Mouse (Mus musculus): Measurements from ENCODE around the gene Supt5. TPM values are rescaled to one million over a fixed set of nuclear protein-coding genes. Genes with fewer than 3 reads are reported as not detected.

The Supt5 gene
- total RNA-seq, 2 experiments from 2014 or later = 111 TPM

Other genes with a start within 250 kb of the Supt5 start
- not detected for gene 9530053A07Rik, start 209.3 kb downstream of the Supt5 start, total RNA-seq (2021)
- 100 to 1,000 TPM; 113 to 121 TPM for gene Fbl, start 169.0 kb downstream of the Supt5 start, total RNA-seq (2021)
- gene Dyrk1b, start 159.3 kb downstream of the Supt5 start, total RNA-seq (2021) = 10 to 100 TPM; 27.9 TPM
- 10 to 100 TPM; 73.3 to 78.0 TPM for gene Eid2, start 70.9 kb downstream of the Supt5 start, total RNA-seq (2021)
- 10 to 100 TPM; 44.2 to 46.9 TPM for gene Eid2b, start 61.0 kb downstream of the Supt5 start, total RNA-seq (2021)
- 1 to 10 TPM; 1.1 to 1.3 TPM for gene Selenov, start 47.6 kb downstream of the Supt5 start, total RNA-seq (2021)
- gene Dll3, start 36.5 kb downstream of the Supt5 start, total RNA-seq (2021) = 1 to 10 TPM; 6.9 to 8.1 TPM
- 10 to 100 TPM; 59.7 to 66.7 TPM for gene Timm50, start 26.7 kb downstream of the Supt5 start, total RNA-seq (2021)
- gene Rps16, start 11.9 kb upstream of the Supt5 start, total RNA-seq (2021) = 100 to 1,000 TPM; 913 to 959 TPM
- 10 to 100 TPM; 25.0 to 33.3 TPM for gene Plekhg2, start 33.9 kb upstream of the Supt5 start, total RNA-seq (2021)
- 1 to 10 TPM; 1.9 to 2.3 TPM for gene Zfp36, start 41.5 kb upstream of the Supt5 start, total RNA-seq (2021)
- 10 to 100 TPM; 18.6 to 19.7 TPM for gene Med29, start 54.0 kb upstream of the Supt5 start, total RNA-seq (2021)
- gene Paf1, start 54.2 kb upstream of the Supt5 start, total RNA-seq (2021) = 10 to 100 TPM; 77.7 to 86.8 TPM
- gene Gmfg, start 98.7 kb upstream of the Supt5 start, total RNA-seq (2021) = 1 to 10 TPM; 2.5 to 3.3 TPM
- gene Lrfn1, start 113.2 kb upstream of the Supt5 start, total RNA-seq (2021) = 100 to 1,000 TPM; 125 TPM
- gene Ifnl2, start 171.7 kb upstream of the Supt5 start, total RNA-seq (2021) = not detected
- not detected for gene Ifnl3, start 184.1 kb upstream of the Supt5 start, total RNA-seq (2021)
- not detected for gene Sycn, start 202.1 kb upstream of the Supt5 start, total RNA-seq (2021)
- not detected for gene Nccrp1, start 208.5 kb upstream of the Supt5 start, total RNA-seq (2021)